Mouse (Mus musculus): Measurements from ENCODE around the gene Dus3l.
A peak's percentile ranks its signal among the peaks of the same experiment; 100 is the strongest.

Dus3l gene

DNA sequence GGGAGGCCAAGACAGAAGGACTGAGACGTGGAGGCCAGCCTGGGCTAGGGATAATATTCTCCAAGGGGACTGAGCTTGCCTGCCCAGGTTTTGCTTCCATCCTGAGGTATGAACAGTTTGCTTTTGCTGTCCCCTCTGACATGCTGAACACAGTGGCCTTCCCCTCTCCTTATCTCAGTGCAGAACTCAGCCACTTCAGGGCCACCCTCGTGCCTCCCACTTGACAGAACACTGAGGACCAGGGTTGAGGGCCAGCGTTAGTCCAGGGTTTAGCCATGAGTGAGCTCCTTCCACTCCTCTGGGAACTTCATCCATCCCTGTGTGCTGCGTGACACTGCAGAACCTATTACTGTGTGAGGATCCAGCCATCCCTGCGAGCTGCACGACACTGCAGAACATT lies 24.7 kb downstream of the Dus3l start:
- DNase-seq (ENCODE audit: low read depth, low spot score): no peak

DNA sequence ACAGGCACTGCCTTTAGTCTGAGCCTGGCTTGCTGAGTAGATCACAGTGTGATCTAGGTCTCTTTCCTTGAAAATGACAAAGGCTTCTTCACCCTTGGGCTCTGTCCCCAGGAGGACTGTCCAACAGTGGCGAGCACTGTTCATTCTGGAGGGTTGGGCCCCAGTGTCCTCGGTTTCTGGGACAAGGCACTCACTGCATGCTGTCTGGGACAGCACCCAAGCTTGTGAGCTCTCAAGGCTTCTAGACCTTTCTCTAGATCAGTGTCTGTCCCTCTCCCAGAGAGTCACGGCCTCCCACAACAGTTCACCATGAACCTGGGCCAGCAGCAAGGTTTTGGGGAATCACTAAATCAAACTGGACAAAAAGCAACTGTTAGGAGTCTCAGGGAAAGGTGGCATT lies 28.0 kb downstream of the Dus3l start:
- DNase-seq (ENCODE audit: low read depth, low spot score): no peak

- no peak for DNase-seq (ENCODE audit: low read depth, low spot score)
Measured at GRCm38 (mm10) chr17:56793614-56794319, 29.2 kb downstream of the Dus3l start.

DNA sequence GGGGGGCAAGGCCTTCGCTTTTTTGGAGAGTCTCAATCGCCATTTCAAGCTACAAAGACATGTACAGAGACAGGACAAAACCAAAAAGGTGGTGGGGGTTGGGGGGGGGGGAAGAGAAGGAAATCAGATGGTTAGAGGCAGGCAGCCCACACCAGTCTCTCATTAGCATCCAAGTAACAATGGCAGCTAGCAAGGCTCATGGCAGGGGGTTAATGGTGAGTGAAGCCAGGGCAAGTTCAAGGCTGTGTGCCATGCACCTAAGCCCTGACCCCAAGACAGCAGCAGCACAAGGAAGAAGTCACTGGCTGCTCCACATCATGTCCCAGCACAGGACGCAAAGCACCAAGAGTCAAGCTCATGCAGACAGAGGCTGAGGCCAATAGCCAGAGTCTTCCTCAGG lies 34.7 kb downstream of the Dus3l start:
- DNase-seq (ENCODE audit: low read depth, low spot score): no peak

GRCm38 (mm10) chr17:56802065-56802464 lies 37.5 kb downstream of the Dus3l start:
- DNase-seq (ENCODE audit: low read depth, low spot score): no peak

DNA sequence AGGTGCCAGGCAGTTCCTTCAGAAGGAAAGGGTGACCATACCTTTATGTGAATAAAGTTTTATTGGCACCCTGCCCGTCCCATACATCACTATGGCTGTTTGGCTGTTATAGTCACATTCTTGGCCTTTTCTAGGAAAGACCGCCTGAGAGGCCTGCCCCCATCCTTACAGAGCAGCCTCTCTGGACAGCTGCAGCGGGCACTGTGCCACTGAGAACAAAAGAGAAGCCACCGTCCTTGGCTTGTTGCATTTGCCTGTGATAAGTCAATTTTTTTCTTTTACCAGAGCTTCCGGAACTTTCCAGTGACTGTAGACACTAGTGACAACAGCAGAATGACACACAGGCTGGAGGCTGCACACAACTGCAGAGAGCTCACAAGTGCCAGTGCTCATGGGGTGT lies 40.4 kb downstream of the Dus3l start:
- DNase-seq (ENCODE audit: low read depth, low spot score): no peak

- no peak for DNase-seq (ENCODE audit: low read depth, low spot score)
Measured at GRCm38 (mm10) chr17:56805784-56806183, 41.2 kb downstream of the Dus3l start.

GRCm38 (mm10) chr17:56808518-56808917 lies 44.0 kb downstream of the Dus3l start:
- DNase-seq (ENCODE audit: low read depth, low spot score): peak; percentile 57

- peak; percentile 91 for DNase-seq (ENCODE audit: low read depth, low spot score)
Measured at GRCm38 (mm10) chr17:56810245-56810644, 45.7 kb downstream of the Dus3l start.

DNA sequence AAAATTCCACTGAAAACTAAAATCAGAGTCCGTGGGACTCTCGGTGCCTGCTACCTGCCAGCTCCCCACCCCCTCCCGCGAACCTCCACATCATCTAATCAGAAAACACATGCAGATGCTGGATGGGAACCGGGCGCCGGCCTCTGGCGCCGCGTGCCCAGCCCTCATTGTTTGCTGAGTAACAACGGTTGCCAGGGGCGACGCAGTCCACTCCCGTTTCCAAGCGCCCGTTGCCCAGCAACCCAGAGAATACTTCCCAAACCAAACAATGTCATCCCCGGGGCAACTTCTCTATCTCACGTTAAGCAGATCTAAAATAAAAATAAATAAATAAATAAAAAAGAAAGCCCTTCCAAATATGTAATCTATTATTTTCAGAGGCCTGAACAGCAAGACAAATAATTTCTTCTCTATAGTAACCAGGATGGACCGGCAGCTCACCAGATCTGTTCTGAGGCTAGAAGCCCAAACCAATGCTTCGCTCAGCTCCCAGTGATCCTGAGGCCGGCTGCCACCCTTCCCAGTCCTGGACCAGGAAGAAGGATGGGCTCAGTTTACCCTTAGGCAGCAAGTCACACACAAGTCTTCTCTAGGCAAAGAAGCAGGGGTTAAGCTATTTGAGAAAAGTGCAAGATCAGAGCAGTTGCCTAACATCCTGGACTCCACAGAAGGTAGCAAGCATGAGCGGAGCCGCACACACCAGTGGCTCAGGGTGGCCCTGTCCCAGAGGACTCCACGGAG lies 49.9 kb downstream of the Dus3l start:
- peak; percentile 85 for DNase-seq (ENCODE audit: low read depth, low spot score)

DNA sequence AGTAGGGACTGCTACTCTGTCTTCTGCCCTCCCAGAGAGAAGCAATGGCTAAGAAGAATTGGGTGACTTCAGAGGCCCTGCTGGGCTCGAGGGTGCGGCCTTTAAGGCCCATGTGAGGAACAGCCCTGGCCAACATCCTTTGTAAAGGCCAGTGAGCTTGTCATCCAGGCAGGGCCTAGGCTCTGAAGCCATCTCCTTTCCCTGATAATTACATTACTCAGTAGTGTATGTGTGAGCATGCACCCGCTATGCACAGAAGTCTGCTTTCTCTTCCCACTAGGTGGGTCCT lies 50.4 kb downstream of the Dus3l start:
- no peak for DNase-seq (ENCODE audit: low read depth, low spot score)

GRCm38 (mm10) chr17:56818067-56818636 lies 53.6 kb downstream of the Dus3l start:
- no peak for DNase-seq (ENCODE audit: low read depth, low spot score)

DNA sequence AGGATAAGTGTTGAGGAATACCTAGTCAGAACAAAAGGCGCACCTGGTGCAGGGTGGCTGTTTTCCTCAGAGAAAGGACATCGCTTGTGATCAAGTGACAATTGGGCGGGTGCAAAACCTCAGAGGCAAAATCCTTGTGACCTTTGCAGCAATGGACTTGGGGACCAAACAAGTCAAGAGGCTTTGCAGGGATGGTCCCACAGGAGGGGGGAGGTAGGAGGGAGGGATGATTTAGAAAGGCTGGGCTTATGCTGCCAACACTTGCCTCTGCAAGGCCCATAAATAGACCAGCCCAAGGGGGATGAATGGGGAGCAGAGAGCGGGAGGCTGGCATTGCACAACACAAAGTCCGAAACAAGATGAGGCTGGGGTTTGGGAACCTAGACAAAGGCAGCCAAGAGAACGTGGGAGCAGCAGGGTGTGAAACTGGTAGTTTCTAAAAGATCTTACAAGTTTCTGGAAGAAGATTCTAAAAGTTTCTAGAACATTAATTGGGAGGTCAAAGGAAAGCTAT lies 54.5 kb downstream of the Dus3l start:
- DNase-seq (ENCODE audit: low read depth, low spot score): no peak

Data from skeletal muscle tissue, adult 2 months (tissue).